Mouse (Mus musculus) myocyte (in vitro differentiated cells): ENCODE data around the gene Atp5e.

ENCODE experiments used
- POLR2A ChIP-seq: IDR thresholded peaks from one replicate; pipeline ENCODE4 v1.6.1; 2011; ENCODE audit warnings: low read depth, mild to moderate bottlenecking, control low read depth, moderate library complexity; ENCODE audit not compliant: insufficient read length
- TCF12 ChIP-seq: IDR thresholded peaks from one replicate; pipeline ENCODE4 v1.6.1; 2011; ENCODE audit warnings: mild to moderate bottlenecking, control low read depth; ENCODE audit not compliant: poor library complexity, insufficient read depth, severe bottlenecking
- TCF3 ChIP-seq: IDR thresholded peaks from one replicate; pipeline ENCODE4 v1.6.1; 2011; ENCODE audit warnings: low read depth, control low read depth; ENCODE audit not compliant: insufficient read length
- USF1 ChIP-seq: IDR thresholded peaks from one replicate; pipeline ENCODE4 v1.6.1; 2011; ENCODE audit warnings: low read depth, mild to moderate bottlenecking, control low read depth, moderate library complexity

GRCm38 (mm10) chr2:174428076-174428835 is 35.6 kb downstream of the Atp5e start:
- no peak for TF ChIP-seq POLR2A
- no peak for TF ChIP-seq USF1
- TF ChIP-seq TCF3 = no peak
- TF ChIP-seq TCF12 = no peak
